ENCODE assay signal across 8 mouse cellular contexts in genomic region chr7:102442432-102442831, GRCm38 (mm10). TPM values are rescaled to one million over a fixed set of nuclear protein-coding genes. Genes with fewer than 3 reads are reported as not detected.
DNase-seq lines count a peak whose midpoint lies in the region; ATAC-seq lines count a peak whose summit lies in the region.

No protein-coding gene starts in this region.

- no peaks in the 10 kb centered on the region for H3K27me3 ChIP-seq in lung, embryonic 16.5 days (ENCODE audit: control insufficient read depth, insufficient read depth, low read depth, low read length)
- H3K27me3 ChIP-seq in embryonic facial prominence, embryonic 14.5 days (replicated peaks; ENCODE audit: control insufficient read depth, insufficient read depth, low read length), result no peaks in the 10 kb centered on the region; the same call in 1 of the 2 replicates
- no peaks in the 10 kb centered on the region for H3K27me3 ChIP-seq in intestine, embryonic 16.5 days (replicated peaks; ENCODE audit: control insufficient read depth, insufficient read depth, low read length)
- H3K27me3 ChIP-seq in neural tube, embryonic 14.5 days (ENCODE audit: control insufficient read depth, insufficient read depth, low read length), result no peaks in the 10 kb centered on the region

- H3K9ac ChIP-seq in lung, embryonic 16.5 days (ENCODE audit: low read length), result peak overlapping the region; percentile 92
- peak overlapping the region; percentile 95 for H3K9ac ChIP-seq in embryonic facial prominence, embryonic 14.5 days (ENCODE audit: low read depth, low read length)
- peak overlapping the region; percentile 84 for H3K9ac ChIP-seq in intestine, embryonic 16.5 days (ENCODE audit: low read depth, low read length)
- H3K9ac ChIP-seq in neural tube, embryonic 14.5 days (replicated peaks; ENCODE audit: low read depth, low read length), result peak overlapping the region; percentile 49

- no peaks in the 10 kb centered on the region for H3K9me3 ChIP-seq in lung, embryonic 16.5 days (ENCODE audit: control insufficient read depth, low read length)
- H3K9me3 ChIP-seq in embryonic facial prominence, embryonic 14.5 days (ENCODE audit: control insufficient read depth, low read length), result no peaks in the 10 kb centered on the region
- no peaks in the 10 kb centered on the region for H3K9me3 ChIP-seq in intestine, embryonic 16.5 days (ENCODE audit: control insufficient read depth, low read length)
- no peaks in the 10 kb centered on the region for H3K9me3 ChIP-seq in neural tube, embryonic 14.5 days (ENCODE audit: control insufficient read depth, low read length)

- no peak for DNase-seq in lung, postnatal 10 days
- DNase-seq in embryonic facial prominence, embryonic 14.5 days (ENCODE audit: low spot score), result no peak
- no peak for DNase-seq in adipocyte (ENCODE audit: low spot score)
- no peak for DNase-seq in adrenal gland, postnatal 10 days
- DNase-seq in T-cell, adult 2 months (ENCODE audit: low spot score), result no peak

- 0% methylated on average over 4 of the region's 4 CpGs for WGBS in lung, embryonic 16.5 days
- 0% methylated on average over 4 of the region's 4 CpGs for WGBS in embryonic facial prominence, embryonic 14.5 days
- 1% methylated on average over 4 of the region's 4 CpGs for WGBS in intestine, embryonic 16.5 days
- under 1% methylated on average over 4 of the region's 4 CpGs for WGBS in neural tube, embryonic 14.5 days

- peaks cover 16% of the 10 kb centered on the region for H3K4me1 ChIP-seq in lung, embryonic 16.5 days (replicated peaks; ENCODE audit: control insufficient read depth, insufficient read depth, low read length)
- peaks cover 13% of the 10 kb centered on the region for H3K4me1 ChIP-seq in embryonic facial prominence, embryonic 14.5 days (ENCODE audit: control insufficient read depth, insufficient read depth, low read length)
- peaks cover 12% of the 10 kb centered on the region for H3K4me1 ChIP-seq in intestine, embryonic 16.5 days (ENCODE audit: control insufficient read depth, insufficient read depth, low read length)
- 0 out of 2 replicates have a peak, but pooled peaks cover 5% of the 10 kb centered on the region for H3K4me1 ChIP-seq in neural tube, embryonic 14.5 days (ENCODE audit: control insufficient read depth, insufficient read depth, low read length)

- H3K4me2 ChIP-seq in lung, embryonic 16.5 days (ENCODE audit: low read depth, low read length), result peak overlapping the region; percentile 69
- peak overlapping the region; percentile 61 for H3K4me2 ChIP-seq in embryonic facial prominence, embryonic 14.5 days (ENCODE audit: low read depth, low read length)
- H3K4me2 ChIP-seq in intestine, embryonic 16.5 days (ENCODE audit: low read depth, low read length), result peak overlapping the region; percentile 60
- peak overlapping the region; percentile 60 for H3K4me2 ChIP-seq in neural tube, embryonic 14.5 days (ENCODE audit: low read depth, low read length)

- no peak for ATAC-seq in lung, embryonic 16.5 days (ENCODE audit: low read depth)
- ATAC-seq in embryonic facial prominence, embryonic 14.5 days (ENCODE audit: low read depth), result no peak
- no peak for ATAC-seq in intestine, embryonic 16.5 days
- no peak for ATAC-seq in neural tube, embryonic 14.5 days (ENCODE audit: low read depth)

- H3K4me3 ChIP-seq in lung, embryonic 16.5 days (ENCODE audit: low read length), result peak overlapping the region; percentile 87
- H3K4me3 ChIP-seq in embryonic facial prominence, embryonic 14.5 days (ENCODE audit: low read depth, low read length), result peak overlapping the region; percentile 91
- H3K4me3 ChIP-seq in intestine, embryonic 16.5 days (ENCODE audit: low read length), result peak overlapping the region; percentile 79
- peak overlapping the region; percentile 55 for H3K4me3 ChIP-seq in neural tube, embryonic 14.5 days (ENCODE audit: low read depth, low read length)

- peak overlapping the region; percentile 89 for H3K27ac ChIP-seq in lung, embryonic 16.5 days (ENCODE audit: low read length)
- H3K27ac ChIP-seq in embryonic facial prominence, embryonic 14.5 days (replicated peaks; ENCODE audit: low read depth, low read length), result peak overlapping the region; percentile 92
- peak overlapping the region; percentile 76; the same call in 1 of the 2 replicates for H3K27ac ChIP-seq in intestine, embryonic 16.5 days (ENCODE audit: low read length)
- no peak overlapping the region for H3K27ac ChIP-seq in neural tube, embryonic 14.5 days (ENCODE audit: low read depth, low read length)

- peaks cover 15% of the 10 kb centered on the region for H3K36me3 ChIP-seq in lung, embryonic 16.5 days (ENCODE audit: control insufficient read depth, insufficient read depth, low read length)
- H3K36me3 ChIP-seq in embryonic facial prominence, embryonic 14.5 days (ENCODE audit: control insufficient read depth, insufficient read depth, low read length), result peaks cover 36% of the 10 kb centered on the region
- H3K36me3 ChIP-seq in intestine, embryonic 16.5 days (ENCODE audit: control insufficient read depth, insufficient read depth, low read length), result no peaks in the 10 kb centered on the region
- peaks cover 11% of the 10 kb centered on the region; the same call in 1 of the 2 replicates for H3K36me3 ChIP-seq in neural tube, embryonic 14.5 days (ENCODE audit: control insufficient read depth, insufficient read depth, low read length)

RNA-seq across cellular contexts. Expression of gene Rrm1, which starts 0.9 kb away (rescaled TPM):
- polyA plus RNA-seq in lung, embryonic 16.5 days (2015; fragmentation: Nextera tagmentation; extraction: Ambion mirVana), result 160 and 162 TPM in 2 replicates
- polyA plus RNA-seq in embryonic facial prominence, embryonic 14.5 days (2014; fragmentation: Nextera tagmentation; extraction: Ambion mirVana), result 98.1 and 123 TPM in 2 replicates
- polyA plus RNA-seq in intestine, embryonic 16.5 days (2015; fragmentation: Nextera tagmentation; extraction: Ambion mirVana), result 106 and 120 TPM in 2 replicates
- 35.3 and 37.6 TPM in 2 replicates for polyA plus RNA-seq in neural tube, embryonic 14.5 days (2014; fragmentation: Nextera tagmentation; extraction: Ambion mirVana)
- 10 to 100 TPM; 33.7 to 50.4 TPM for total RNA-seq in adrenal gland, postnatal 10 days (2021)

RNA-seq across cellular contexts. Expression of gene Olfr543, which starts 39.0 kb away (rescaled TPM):
- polyA plus RNA-seq in lung, embryonic 16.5 days (2015; fragmentation: Nextera tagmentation; extraction: Ambion mirVana), result 0.18 TPM in 1 of 2 replicates, not detected in the other
- polyA plus RNA-seq in embryonic facial prominence, embryonic 14.5 days (2014; fragmentation: Nextera tagmentation; extraction: Ambion mirVana), result 0.31 and 0.97 TPM in 2 replicates
- 0.09 and 0.16 TPM in 2 replicates for polyA plus RNA-seq in intestine, embryonic 16.5 days (2015; fragmentation: Nextera tagmentation; extraction: Ambion mirVana)
- 0.80 and 1.3 TPM in 2 replicates for polyA plus RNA-seq in neural tube, embryonic 14.5 days (2014; fragmentation: Nextera tagmentation; extraction: Ambion mirVana)
- total RNA-seq in adrenal gland, postnatal 10 days (2021), result not detected

RNA-seq across cellular contexts. Expression of gene Olfr544, which starts 45.7 kb away (rescaled TPM):
- polyA plus RNA-seq in lung, embryonic 16.5 days (2015; fragmentation: Nextera tagmentation; extraction: Ambion mirVana), result 0.06 and 0.08 TPM in 2 replicates
- polyA plus RNA-seq in embryonic facial prominence, embryonic 14.5 days (2014; fragmentation: Nextera tagmentation; extraction: Ambion mirVana), result 0.10 and 0.14 TPM in 2 replicates
- 0.04 TPM in 1 of 2 replicates, not detected in the other for polyA plus RNA-seq in intestine, embryonic 16.5 days (2015; fragmentation: Nextera tagmentation; extraction: Ambion mirVana)
- 0.12 and 0.21 TPM in 2 replicates for polyA plus RNA-seq in neural tube, embryonic 14.5 days (2014; fragmentation: Nextera tagmentation; extraction: Ambion mirVana)
- not detected for total RNA-seq in adrenal gland, postnatal 10 days (2021)

RNA-seq across cellular contexts. Expression of gene Olfr545, which starts 56.9 kb away (rescaled TPM):
- not detected in 2 replicates for polyA plus RNA-seq in lung, embryonic 16.5 days (2015; fragmentation: Nextera tagmentation; extraction: Ambion mirVana)
- polyA plus RNA-seq in embryonic facial prominence, embryonic 14.5 days (2014; fragmentation: Nextera tagmentation; extraction: Ambion mirVana), result not detected in 2 replicates
- not detected in 2 replicates for polyA plus RNA-seq in intestine, embryonic 16.5 days (2015; fragmentation: Nextera tagmentation; extraction: Ambion mirVana)
- 0.19 and 0.37 TPM in 2 replicates for polyA plus RNA-seq in neural tube, embryonic 14.5 days (2014; fragmentation: Nextera tagmentation; extraction: Ambion mirVana)
- total RNA-seq in adrenal gland, postnatal 10 days (2021), result not detected
